Mouse (Mus musculus) frontal cortex, adult 2 months (tissue): ENCODE measurements around the gene Skida1. TPM values are rescaled to one million over a fixed set of nuclear protein-coding genes. Genes with fewer than 3 reads are reported as not detected.
A peak's percentile ranks its signal among the peaks of the same experiment; 100 is the strongest.

Experiments
- DNase-seq, 2 experiments: peaks; one replicate each; pipeline ENCODE4 v3.0.0; 2022; ENCODE audit warnings: low spot score in 1 of 2; ENCODE audit errors: extremely low spot score in 1 of 2
- polyA plus RNA-seq: library from polyadenylated mRNA; depleted of rRNA; stranded (reverse); fragments of >200 nt; gene quantifications from 2 replicates; pipeline ENCODE4 v1.2.3, GENCODE M21; 2012; rRNA removed

The Skida1 gene
- polyA plus RNA-seq, 1 experiment, result 5.3 TPM

GRCm38 (mm10) chr2:18025116-18025515, 23.7 kb downstream of the Skida1 start:
- DNase-seq, result no peak

GRCm38 (mm10) chr2:18022886-18023285, 26.0 kb downstream of the Skida1 start:
- DNase-seq, result no peak

- DNase-seq, result no peak
Observed at GRCm38 (mm10) chr2:18019122-18019521, 29.7 kb downstream of the Skida1 start.

- DNase-seq, result no peak
Observed at GRCm38 (mm10) chr2:18017321-18017720, 31.5 kb downstream of the Skida1 start.

- DNase-seq, result no peak
Observed at GRCm38 (mm10) chr2:18016639-18017038, 32.2 kb downstream of the Skida1 start.

GRCm38 (mm10) chr2:18015581-18015980, 33.3 kb downstream of the Skida1 start:
- DNase-seq, result no peak

- no peak for DNase-seq
Observed at GRCm38 (mm10) chr2:18012866-18013265, 36.0 kb downstream of the Skida1 start.

- no peak for DNase-seq
Observed at GRCm38 (mm10) chr2:18011226-18011625, 37.6 kb downstream of the Skida1 start.

- DNase-seq, result peak in 1 of 2 experiments; percentile 49
Observed at GRCm38 (mm10) chr2:18005137-18005536, 43.7 kb downstream of the Skida1 start.

GRCm38 (mm10) chr2:18004286-18004685, 44.6 kb downstream of the Skida1 start:
- no peak for DNase-seq

GRCm38 (mm10) chr2:18002306-18002705, 46.5 kb downstream of the Skida1 start:
- DNase-seq, result no peak

GRCm38 (mm10) chr2:17996858-17997257, 52.0 kb downstream of the Skida1 start, which contains the start of gene H2al2a:
H2al2a (minus strand) TSS chr2:17996958.
- no peak for DNase-seq

Other genes starting within 250 kb of the Skida1 start
- gene H2al2a, start 52.1 kb downstream of the Skida1 start, polyA plus RNA-seq, result not detected in 2 replicates
- gene A930004D18Rik, start 11.3 kb downstream of the Skida1 start, polyA plus RNA-seq, result 1.5 and 1.9 TPM in 2 replicates
- 40.7 and 44.6 TPM in 2 replicates for gene Mllt10, start 6.2 kb upstream of the Skida1 start, polyA plus RNA-seq